Comparison of ENCODE assay signal across 14 mouse cellular contexts in the genomic region with DNA sequence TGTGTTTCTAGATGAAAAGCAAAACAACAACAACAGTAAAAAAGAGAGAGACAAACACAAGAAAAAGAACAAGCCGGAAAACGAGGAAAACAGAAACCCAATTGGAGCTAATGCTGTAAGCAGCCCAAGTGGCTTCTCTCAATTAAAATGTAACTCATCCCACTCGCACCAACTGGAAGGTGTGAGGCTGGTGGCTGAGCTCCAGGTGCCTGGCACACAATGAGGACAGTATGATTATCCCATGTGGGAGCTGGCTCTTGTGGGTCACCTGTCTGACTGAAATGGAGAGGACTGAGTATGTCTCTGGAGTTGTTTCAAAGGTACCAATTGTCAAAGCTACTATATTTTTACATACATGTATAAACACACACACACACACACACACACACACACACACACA. TPM values are rescaled to one million over a fixed set of nuclear protein-coding genes. Genes with fewer than 3 reads are reported as not detected.
DNase-seq lines count a peak whose midpoint lies in the region; ATAC-seq and TF ChIP-seq lines count a peak whose summit lies in the region.
"Had no signal": no experiment of that assay in that cellular context is flagged by ENCODE, and none has a peak within 500 bp of the region (broad histone marks: within the 10 kb centered on the region; RNA-seq: fewer than 3 reads in every experiment).

No protein-coding gene starts in this region.

- no peak for TF ChIP-seq CTCF in hindbrain, postnatal 0 days (IDR thresholded peaks at IDR 0.05; ENCODE audit: low read depth)
- TF ChIP-seq CTCF in midbrain, postnatal 0 days (IDR thresholded peaks at IDR 0.05) = no peak
- TF ChIP-seq CTCF in olfactory bulb, adult 2 months (IDR thresholded peaks at IDR 0.05; ENCODE audit: insufficient read depth, low read depth, low read length) = no peak

- TF ChIP-seq POLR2A in olfactory bulb, adult 2 months (IDR thresholded peaks at IDR 0.05; ENCODE audit: insufficient read depth, low read depth, low read length) = no peak

- peak overlapping the region; percentile 8; the same call in 1 of the 2 replicates for H3K27ac ChIP-seq in hindbrain, postnatal 0 days
- H3K27ac ChIP-seq in hindbrain, embryonic 11.5 days (ENCODE audit: low read depth, low read length) = no peak overlapping the region
- 0 out of 2 replicates have a peak overlapping the region, but pooled peaks have one; percentile 32 for H3K27ac ChIP-seq in midbrain, postnatal 0 days (ENCODE audit: low read depth, low read length)
- H3K27ac ChIP-seq in midbrain, embryonic 11.5 days (ENCODE audit: low read depth, low read length) = no peak overlapping the region
- H3K27ac ChIP-seq in olfactory bulb, adult 2 months (ENCODE audit: insufficient read depth, low read depth, low read length) = peak overlapping the region; percentile 21; the same call in 1 of the 2 replicates
- H3K27ac ChIP-seq: stomach, embryonic 15.5 days had no signal

- intact Hi-C loops in heart, postnatal 36 days (cut with DNase I) = no loop called here

- H3K4me1 ChIP-seq in hindbrain, postnatal 0 days (ENCODE audit: insufficient read depth, low read length) = no peaks in the 10 kb centered on the region
- H3K4me1 ChIP-seq in hindbrain, embryonic 11.5 days (replicated peaks; ENCODE audit: control insufficient read depth, insufficient read depth, low read length) = no peaks in the 10 kb centered on the region
- no peaks in the 10 kb centered on the region for H3K4me1 ChIP-seq in midbrain, postnatal 0 days (ENCODE audit: insufficient read depth, low read length)
- no peaks in the 10 kb centered on the region for H3K4me1 ChIP-seq in midbrain, embryonic 11.5 days (ENCODE audit: control insufficient read depth, insufficient read depth, low read length)
- H3K4me1 ChIP-seq in olfactory bulb, adult 2 months (ENCODE audit: control insufficient read depth, insufficient read depth, low read length) = peaks cover 23% of the 10 kb centered on the region
- H3K4me1 ChIP-seq: stomach, embryonic 15.5 days had no signal

- no peaks in the 10 kb centered on the region for H3K36me3 ChIP-seq in hindbrain, postnatal 0 days (ENCODE audit: insufficient read depth, low read length)
- H3K36me3 ChIP-seq in hindbrain, embryonic 11.5 days (ENCODE audit: control insufficient read depth, insufficient read depth, low read length) = no peaks in the 10 kb centered on the region
- H3K36me3 ChIP-seq in midbrain, postnatal 0 days (ENCODE audit: insufficient read depth, low read length) = no peaks in the 10 kb centered on the region
- H3K36me3 ChIP-seq in midbrain, embryonic 11.5 days (ENCODE audit: control insufficient read depth, insufficient read depth, low read length) = no peaks in the 10 kb centered on the region; the same call in 1 of the 2 replicates
- H3K36me3 ChIP-seq: stomach, embryonic 15.5 days had no signal

- no peak overlapping the region for H3K4me2 ChIP-seq in hindbrain, postnatal 0 days (ENCODE audit: low read depth, low read length)
- no peak overlapping the region for H3K4me2 ChIP-seq in hindbrain, embryonic 11.5 days (replicated peaks; ENCODE audit: low read depth, low read length)
- no peak overlapping the region for H3K4me2 ChIP-seq in midbrain, postnatal 0 days (ENCODE audit: low read depth, low read length, poor library complexity, severe bottlenecking)
- H3K4me2 ChIP-seq in midbrain, embryonic 11.5 days = no peak overlapping the region
- H3K4me2 ChIP-seq: stomach, embryonic 15.5 days had no signal

- DNase-seq in heart, adult 11 months = peak; percentile 80
- no peak for DNase-seq in heart, postnatal 36 days
- DNase-seq in hindbrain, postnatal 0 days (ENCODE audit: low spot score) = no peak
- DNase-seq in hindbrain, embryonic 11.5 days (ENCODE audit: low spot score) = no peak
- no peak for DNase-seq in midbrain, postnatal 0 days (ENCODE audit: low spot score)
- DNase-seq in midbrain, embryonic 11.5 days (ENCODE audit: low spot score, missing footprints) = no peak
- DNase-seq: adrenal gland, postnatal 36 days; gastrocnemius, postnatal 25 days; lung, adult 2 months; thymus, postnatal 4 days had no signal

- H3K9ac ChIP-seq in hindbrain, postnatal 0 days (replicated peaks; ENCODE audit: low read length) = no peak overlapping the region
- no peak overlapping the region for H3K9ac ChIP-seq in hindbrain, embryonic 11.5 days (ENCODE audit: low read depth, low read length)
- no peak overlapping the region for H3K9ac ChIP-seq in midbrain, postnatal 0 days (replicated peaks; ENCODE audit: low read length, poor library complexity, severe bottlenecking)
- H3K9ac ChIP-seq in midbrain, embryonic 11.5 days (ENCODE audit: low read length) = no peak overlapping the region
- H3K9ac ChIP-seq: stomach, embryonic 15.5 days had no signal

- no peaks in the 10 kb centered on the region for H3K27me3 ChIP-seq in hindbrain, postnatal 0 days (ENCODE audit: insufficient read depth, low read length)
- H3K27me3 ChIP-seq in hindbrain, embryonic 11.5 days (ENCODE audit: control insufficient read depth, insufficient read depth, low read length) = no peaks in the 10 kb centered on the region
- H3K27me3 ChIP-seq in midbrain, postnatal 0 days (ENCODE audit: insufficient read depth, low read length) = no peaks in the 10 kb centered on the region
- no peaks in the 10 kb centered on the region for H3K27me3 ChIP-seq in midbrain, embryonic 11.5 days (ENCODE audit: control insufficient read depth, insufficient read depth, low read length)
- H3K27me3 ChIP-seq: stomach, embryonic 15.5 days had no signal

- H3K9me3 ChIP-seq in hindbrain, postnatal 0 days (ENCODE audit: low read length) = no peaks in the 10 kb centered on the region
- no peaks in the 10 kb centered on the region for H3K9me3 ChIP-seq in hindbrain, embryonic 11.5 days (ENCODE audit: control insufficient read depth, low read length)
- no peaks in the 10 kb centered on the region for H3K9me3 ChIP-seq in midbrain, postnatal 0 days (ENCODE audit: low read length)
- no peaks in the 10 kb centered on the region for H3K9me3 ChIP-seq in midbrain, embryonic 11.5 days (ENCODE audit: control insufficient read depth, low read length)
- H3K9me3 ChIP-seq: stomach, embryonic 15.5 days had no signal

- WGBS in hindbrain, postnatal 0 days = 70% methylated on average over 3 of the region's 3 CpGs
- 87% methylated on average over 3 of the region's 3 CpGs for WGBS in hindbrain, embryonic 11.5 days
- WGBS in midbrain, postnatal 0 days = 84% methylated on average over 3 of the region's 3 CpGs
- 84% methylated on average over 3 of the region's 3 CpGs for WGBS in midbrain, embryonic 11.5 days
- WGBS in olfactory bulb, adult 2 months = 59% methylated on average over 3 of the region's 3 CpGs

- no peak for ATAC-seq in hindbrain, postnatal 0 days
- no peak for ATAC-seq in hindbrain, embryonic 11.5 days (ENCODE audit: low FRiP score)
- ATAC-seq in midbrain, postnatal 0 days (ENCODE audit: low FRiP score) = no peak
- ATAC-seq in midbrain, embryonic 11.5 days (ENCODE audit: low FRiP score) = no peak
- ATAC-seq: intestine, postnatal 0 days had no signal

- no peak overlapping the region for H3K4me3 ChIP-seq in hindbrain, postnatal 0 days (ENCODE audit: low read length)
- no peak overlapping the region for H3K4me3 ChIP-seq in hindbrain, embryonic 11.5 days (ENCODE audit: low read depth, low read length)
- H3K4me3 ChIP-seq in midbrain, postnatal 0 days (ENCODE audit: low read depth, low read length) = no peak overlapping the region
- no peak overlapping the region for H3K4me3 ChIP-seq in midbrain, embryonic 11.5 days (ENCODE audit: low read depth, low read length)
- H3K4me3 ChIP-seq in olfactory bulb, adult 2 months (ENCODE audit: insufficient read depth, low read depth, low read length) = no peak overlapping the region
- H3K4me3 ChIP-seq: myocyte; stomach, embryonic 15.5 days had no signal

RNA-seq across cellular contexts. Expression of gene Clic4, which starts 41.5 kb away (rescaled TPM):
- 100 to 1,000 TPM; 241 to 254 TPM for total RNA-seq in heart, postnatal 36 days (2021)
- 64.7 and 70.1 TPM in 2 replicates for total RNA-seq in hindbrain, postnatal 0 days (2014; rRNA removed)
- polyA plus RNA-seq in hindbrain, postnatal 0 days (2015; fragmentation: Nextera tagmentation; extraction: Ambion mirVana) = 57.1 and 59.7 TPM in 2 replicates
- polyA plus RNA-seq in hindbrain, embryonic 11.5 days (2014; fragmentation: Nextera tagmentation; extraction: Ambion mirVana) = 109 and 147 TPM in 2 replicates
- 47.4 and 55.5 TPM in 2 replicates for total RNA-seq in midbrain, postnatal 0 days (2014; rRNA removed)
- 38.0 and 38.6 TPM in 2 replicates for polyA plus RNA-seq in midbrain, postnatal 0 days (2015; fragmentation: Nextera tagmentation; extraction: Ambion mirVana)
- 168 and 173 TPM in 2 replicates for polyA plus RNA-seq in midbrain, embryonic 11.5 days (2014; fragmentation: Nextera tagmentation; extraction: Ambion mirVana)
- polyA plus RNA-seq in olfactory bulb, adult 2 months (2012; ENCODE audit: insufficient read depth, insufficient read length, low replicate concordance, missing spikeins) = not detected in 2 replicates

Comparison
In these comparisons a context has a peak if more than half of its experiments do, and no peak if none do; other contexts are left out.
1. H3K27ac ChIP-seq: peak in hindbrain, postnatal 0 days (single experiment), midbrain, postnatal 0 days (single experiment) and olfactory bulb, adult 2 months (single experiment); none in hindbrain, embryonic 11.5 days (single experiment) and midbrain, embryonic 11.5 days (single experiment).